Mouse (Mus musculus) bone marrow, adult 2 months (tissue): ENCODE measurements around the gene Csrp1. TPM values are rescaled to one million over a fixed set of nuclear protein-coding genes. Genes with fewer than 3 reads are reported as not detected.

Source experiments
- H3K27ac ChIP-seq: fragments of 200-500 bp; 2 replicates; pipeline ENCODE4 v1.5.1; 2012; ENCODE audit warnings: low read depth, mild to moderate bottlenecking, control low read depth, inconsistent platforms, low read length; ENCODE audit not compliant: control insufficient read depth, poor library complexity, insufficient read depth
- H3K4me1 ChIP-seq: fragments of 200-500 bp; 2 replicates; pipeline ENCODE4 v1.6.1; 2011; ENCODE audit warnings: low read length; ENCODE audit not compliant: control insufficient read depth, insufficient read depth
- H3K4me3 ChIP-seq: fragments of 200-500 bp; replicated peaks from 2 replicates; pipeline ENCODE3; 2011; ENCODE audit warnings: mild to moderate bottlenecking, low read depth, low read length, control low read depth; ENCODE audit not compliant: control insufficient read depth
- CTCF ChIP-seq: fragments of 200-500 bp; IDR thresholded peaks from 2 replicates; pipeline ENCODE4 v1.5.1; 2011; ENCODE audit warnings: low read length, control low read depth; ENCODE audit not compliant: control insufficient read depth, insufficient read depth
- POLR2A ChIP-seq: fragments of 200-500 bp; IDR thresholded peaks from 2 replicates; pipeline ENCODE4 v1.6.1; 2011; ENCODE audit warnings: low read depth, mild to moderate bottlenecking, control low read depth, low read length, borderline replicate concordance; ENCODE audit not compliant: control insufficient read depth
- WGBS: fragments of 180-500 bp; shearing (Covaris S2); methylation state at CpG from one replicate; pipeline ENCODE4 v1.1.7; 2018; 5-methylcytosine and 5-hydroxymethylcytosine counted together
- polyA plus RNA-seq: library from polyadenylated mRNA; stranded (reverse); fragments of >200 nt; gene quantifications from 2 replicates; pipeline ENCODE4 v1.2.4, GENCODE M21; 2011; ENCODE audit warnings: low replicate concordance; ENCODE audit not compliant: missing spikeins, insufficient read depth, insufficient read length

The Csrp1 gene
- polyA plus RNA-seq, 1 experiment = 109 TPM

GRCm38 (mm10) chr1:135766592-135767306, 46.9 kb downstream of the Csrp1 start:
- TF ChIP-seq POLR2A (no peak), CTCF (no peak)
- no peak overlapping the region for H3K4me3 ChIP-seq
- no peaks in the 10 kb centered on the region for H3K4me1 ChIP-seq
- H3K27ac ChIP-seq = no peak overlapping the region
- WGBS = 37% methylated on average over 30 of the region's 30 CpGs

- Histone ChIP-seq H3K27ac (no peak overlapping the region), H3K4me1 (no peaks in the 10 kb centered on the region), H3K4me3 (no peak overlapping the region)
- 74% methylated on average over 4 of the region's 4 CpGs for WGBS
- no peak for TF ChIP-seq POLR2A
- TF ChIP-seq CTCF = no peak
Observed at GRCm38 (mm10) chr1:135767324-135767890, 47.5 kb downstream of the Csrp1 start.

GRCm38 (mm10) chr1:135768400-135768799, 48.5 kb downstream of the Csrp1 start:
- 82% methylated on average over 2 of the region's 2 CpGs for WGBS
- Histone ChIP-seq H3K4me3 (no peak overlapping the region), H3K27ac (no peak overlapping the region), H3K4me1 (no peaks in the 10 kb centered on the region)
- TF ChIP-seq CTCF = no peak
- TF ChIP-seq POLR2A = no peak

- TF ChIP-seq CTCF (no peak), POLR2A (no peak)
- WGBS = 41% methylated on average over 7 of the region's 7 CpGs
- Histone ChIP-seq H3K4me1 (no peaks in the 10 kb centered on the region), H3K4me3 (no peak overlapping the region), H3K27ac (no peak overlapping the region)
Observed at GRCm38 (mm10) chr1:135770237-135770636, 50.4 kb downstream of the Csrp1 start.

GRCm38 (mm10) chr1:135770896-135771572, 51.2 kb downstream of the Csrp1 start:
- H3K4me1 ChIP-seq = no peaks in the 10 kb centered on the region
- no peak overlapping the region for H3K27ac ChIP-seq
- WGBS = 56% methylated on average over 12 of the region's 12 CpGs
- no peak for TF ChIP-seq POLR2A
- no peak for TF ChIP-seq CTCF
- no peak overlapping the region for H3K4me3 ChIP-seq

GRCm38 (mm10) chr1:135771573-135771970, 51.7 kb downstream of the Csrp1 start:
- H3K4me3 ChIP-seq = no peak overlapping the region
- TF ChIP-seq CTCF (no peak), POLR2A (no peak)
- WGBS = 85% methylated on average over 8 of the region's 8 CpGs
- H3K27ac ChIP-seq = no peak overlapping the region
- no peaks in the 10 kb centered on the region for H3K4me1 ChIP-seq

- H3K4me1 ChIP-seq = no peaks in the 10 kb centered on the region
Observed at GRCm38 (mm10) chr1:135776596-135776995, 56.7 kb downstream of the Csrp1 start.

GRCm38 (mm10) chr1:135777046-135777445, 57.2 kb downstream of the Csrp1 start:
- Histone ChIP-seq H3K4me3 (no peak overlapping the region), H3K27ac (no peak overlapping the region), H3K4me1 (no peaks in the 10 kb centered on the region)
- 77% methylated on average over 1 of the region's 1 CpGs for WGBS
- TF ChIP-seq POLR2A (no peak), CTCF (no peak)

More at GRCm38 (mm10) chr1:135776596-135776995, 56.7 kb downstream of the Csrp1 start:
- Histone ChIP-seq H3K4me3 (no peak overlapping the region), H3K27ac (no peak overlapping the region)
- TF ChIP-seq CTCF (no peak), POLR2A (no peak)
